Mouse (Mus musculus): ENCODE data around the gene Rgs1. TPM values are rescaled to one million over a fixed set of nuclear protein-coding genes. Genes with fewer than 3 reads are reported as not detected.

Rgs1 gene
- polyA plus RNA-seq (2015; fragmentation: Nextera tagmentation; extraction: Ambion mirVana): 0.14 and 0.17 TPM in 2 replicates

DNA sequence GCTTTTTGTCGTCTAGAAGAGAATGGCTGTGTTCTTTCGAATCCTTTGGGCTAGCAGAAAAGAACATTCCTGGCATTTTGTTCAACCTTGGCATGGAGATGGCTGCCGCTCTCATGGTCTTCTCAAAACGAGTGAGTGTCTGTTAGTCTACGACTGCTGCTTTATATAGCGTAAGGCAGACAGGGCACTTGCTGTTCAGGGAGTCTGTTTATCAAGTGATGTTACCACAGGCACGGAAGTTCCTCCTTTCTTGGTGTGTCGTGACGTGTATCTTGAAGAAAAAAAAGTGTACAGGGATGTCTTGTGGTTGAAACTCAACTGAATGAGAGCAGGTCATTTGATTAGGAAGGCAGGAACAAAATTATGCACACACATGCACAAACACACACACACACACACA, at the start of gene Rgs1:
Gene Rgs1, minus strand, starts transcription at position 320 of the 400 bp plus-strand sequence.
- 71% methylated on average over 9 of the region's 9 CpGs for WGBS
- Histone ChIP-seq H3K4me1 (no peaks in the 10 kb centered on the region), H3K4me2 (replicated peaks) (no peak within 1 kb of the TSS), H3K36me3 (no peaks in the 10 kb centered on the region), H3K4me3 (no peak within 1 kb of the TSS), H3K27me3 (no peaks in the 10 kb centered on the region), H3K9ac (no peak within 1 kb of the TSS), H3K27ac (no peak within 1 kb of the TSS), H3K9me3 (no peaks in the 10 kb centered on the region)
- ATAC-seq (ENCODE audit: low FRiP score, low read depth): no peak

DNA sequence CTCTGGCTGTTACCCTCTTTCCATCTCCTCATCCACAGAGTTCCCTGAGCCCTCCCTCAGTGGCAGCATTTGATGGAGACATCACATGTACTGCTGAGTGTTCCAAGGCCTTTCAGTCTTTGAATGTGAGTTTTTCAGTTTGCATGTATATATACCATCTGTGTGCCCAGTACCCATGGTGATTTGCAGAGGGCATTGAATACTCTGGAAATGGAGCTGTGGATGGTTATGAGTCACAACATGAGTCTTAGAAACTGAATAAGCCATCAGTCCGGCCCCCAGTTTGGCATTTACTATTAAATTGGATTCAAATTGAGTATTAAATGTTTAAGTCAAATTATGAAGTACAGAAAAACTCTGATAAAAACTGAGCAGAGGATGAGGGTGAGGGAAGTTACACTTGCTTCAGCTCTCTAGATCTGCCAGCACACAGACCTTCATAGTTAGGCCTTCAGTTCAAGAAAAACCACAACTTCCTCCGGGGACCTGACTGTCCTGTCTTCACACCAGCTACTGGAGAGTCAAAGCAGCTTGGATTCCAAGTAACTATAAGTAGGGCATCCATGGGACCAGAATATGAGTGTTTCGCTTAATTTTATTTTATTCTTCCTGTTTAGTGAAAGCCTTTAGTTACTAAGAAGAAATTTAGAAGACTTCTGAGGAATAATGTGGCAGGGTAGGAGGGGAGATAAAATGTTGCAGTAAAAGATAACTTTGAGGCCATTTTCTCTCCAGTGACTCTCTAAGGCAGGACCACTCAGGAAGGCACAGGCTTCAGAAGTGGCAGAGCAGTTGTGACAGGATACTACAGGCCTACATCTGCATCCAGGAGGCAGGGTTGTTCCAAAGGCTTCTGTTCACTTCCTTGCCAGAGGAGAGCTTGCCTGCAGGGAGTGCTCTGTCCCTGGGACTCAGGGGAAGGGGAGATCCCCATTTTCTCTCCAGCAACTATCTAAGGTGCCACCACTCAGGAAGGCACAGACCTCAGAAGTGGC, 34.3 kb upstream of the Rgs1 start:
- H3K9ac ChIP-seq: no peak overlapping the region
- no peaks in the 10 kb centered on the region for H3K27me3 ChIP-seq
- no peak overlapping the region for H3K27ac ChIP-seq
- H3K4me2 ChIP-seq (replicated peaks): no peak overlapping the region
- WGBS: 82% methylated on average over 3 of the region's 3 CpGs
- H3K9me3 ChIP-seq: no peaks in the 10 kb centered on the region; the same call in 1 of the 2 replicates
- no peak overlapping the region for H3K4me3 ChIP-seq
- H3K4me1 ChIP-seq: no peaks in the 10 kb centered on the region
- no peak for ATAC-seq (ENCODE audit: low FRiP score, low read depth)
- H3K36me3 ChIP-seq: no peaks in the 10 kb centered on the region

GRCm38 (mm10) chr1:144280056-144280455, 31.0 kb upstream of the Rgs1 start:
- no peaks in the 10 kb centered on the region for H3K4me1 ChIP-seq
- ATAC-seq (ENCODE audit: low FRiP score, low read depth): no peak
- H3K4me2 ChIP-seq (replicated peaks): no peak overlapping the region
- no peaks in the 10 kb centered on the region for H3K36me3 ChIP-seq
- H3K9me3 ChIP-seq: no peaks in the 10 kb centered on the region; the same call in 1 of the 2 replicates
- 77% methylated on average over 4 of the region's 4 CpGs for WGBS
- H3K27me3 ChIP-seq: no peaks in the 10 kb centered on the region
- H3K9ac ChIP-seq: no peak overlapping the region
- H3K27ac ChIP-seq: no peak overlapping the region
- H3K4me3 ChIP-seq: no peak overlapping the region

- 79% methylated on average over 2 of the region's 2 CpGs for WGBS
- no peaks in the 10 kb centered on the region for H3K9me3 ChIP-seq
- no peak overlapping the region for H3K27ac ChIP-seq
Observed at GRCm38 (mm10) chr1:144272991-144273390, 23.9 kb upstream of the Rgs1 start.

GRCm38 (mm10) chr1:144269112-144269511, 20.1 kb upstream of the Rgs1 start:
- H3K4me2 ChIP-seq (replicated peaks): no peak overlapping the region
- no peaks in the 10 kb centered on the region for H3K4me1 ChIP-seq
- WGBS: 86% methylated on average over 2 of the region's 2 CpGs
- H3K4me3 ChIP-seq: no peak overlapping the region
- no peaks in the 10 kb centered on the region for H3K9me3 ChIP-seq
- no peaks in the 10 kb centered on the region for H3K27me3 ChIP-seq
- no peak overlapping the region for H3K27ac ChIP-seq
- no peak overlapping the region for H3K9ac ChIP-seq
- no peaks in the 10 kb centered on the region for H3K36me3 ChIP-seq
- no peak for ATAC-seq (ENCODE audit: low FRiP score, low read depth)

More at GRCm38 (mm10) chr1:144272991-144273390, 23.9 kb upstream of the Rgs1 start:
- H3K4me3 ChIP-seq: no peak overlapping the region
- ATAC-seq (ENCODE audit: low FRiP score, low read depth): no peak
- H3K4me1 ChIP-seq: no peaks in the 10 kb centered on the region
- H3K4me2 ChIP-seq (replicated peaks): no peak overlapping the region
- H3K36me3 ChIP-seq: no peaks in the 10 kb centered on the region
- H3K27me3 ChIP-seq: no peaks in the 10 kb centered on the region
- no peak overlapping the region for H3K9ac ChIP-seq

DNA sequence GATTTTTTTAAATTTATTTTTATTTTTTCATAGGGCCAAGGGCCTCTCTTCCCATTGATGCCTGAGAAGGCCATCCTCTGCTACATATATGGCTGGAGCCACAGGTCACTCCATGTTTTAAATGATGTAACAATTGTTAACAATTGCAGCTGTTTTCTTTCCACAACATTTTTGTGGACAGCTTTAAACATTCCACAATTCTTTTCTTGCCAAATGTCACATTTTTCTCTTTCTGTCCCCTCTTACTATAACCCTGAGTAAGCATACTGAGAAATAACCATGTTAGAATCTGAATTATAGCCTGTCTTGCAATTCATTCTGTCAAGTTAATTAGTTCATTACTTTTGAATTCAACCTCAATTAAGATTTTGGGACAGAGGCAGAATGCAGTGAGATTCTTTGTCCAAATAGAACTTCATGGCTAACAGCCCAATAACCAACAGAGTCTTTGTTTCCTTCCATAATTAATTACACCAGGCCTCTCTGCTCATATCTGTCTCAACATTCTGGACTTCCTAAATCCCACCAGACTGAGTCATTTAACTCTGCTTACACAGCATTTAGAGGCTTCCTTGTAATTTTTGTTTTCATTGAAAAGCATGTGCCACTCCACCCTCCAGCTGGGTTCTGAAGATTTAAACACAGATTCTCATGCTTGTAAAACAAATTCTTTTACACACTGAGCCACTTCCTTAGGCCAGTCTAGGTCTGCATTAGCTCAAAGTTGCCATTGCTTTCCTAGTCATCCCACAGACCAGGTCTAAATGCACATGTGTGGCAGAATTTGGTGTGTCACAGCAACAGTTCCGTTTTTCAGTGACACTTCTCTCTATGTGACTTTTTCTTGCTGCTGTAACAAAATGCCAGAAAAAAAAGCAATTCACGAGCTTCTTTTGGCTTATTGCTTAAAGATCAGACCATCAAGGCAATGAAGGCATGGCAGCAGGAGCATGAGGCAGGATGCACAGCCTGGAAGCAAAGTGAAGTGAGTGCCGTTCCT, 18.7 kb upstream of the Rgs1 start:
- no peak overlapping the region for H3K4me3 ChIP-seq
- H3K27ac ChIP-seq: no peak overlapping the region
- no peaks in the 10 kb centered on the region for H3K27me3 ChIP-seq
- no peaks in the 10 kb centered on the region for H3K36me3 ChIP-seq
- H3K4me2 ChIP-seq (replicated peaks): no peak overlapping the region
- H3K9me3 ChIP-seq: no peaks in the 10 kb centered on the region
- no peak for ATAC-seq (ENCODE audit: low FRiP score, low read depth)
- no peak overlapping the region for H3K9ac ChIP-seq
- 56% methylated on average over 3 of the region's 3 CpGs for WGBS
- H3K4me1 ChIP-seq: no peaks in the 10 kb centered on the region

GRCm38 (mm10) chr1:144264000-144264399, 15.0 kb upstream of the Rgs1 start:
- Histone ChIP-seq H3K27ac (no peak overlapping the region), H3K36me3 (no peaks in the 10 kb centered on the region), H3K27me3 (no peaks in the 10 kb centered on the region), H3K9ac (no peak overlapping the region), H3K9me3 (no peaks in the 10 kb centered on the region), H3K4me2 (replicated peaks) (no peak overlapping the region), H3K4me1 (no peaks in the 10 kb centered on the region), H3K4me3 (no peak overlapping the region)
- WGBS: 87% methylated on average over 3 of the region's 3 CpGs
- ATAC-seq (ENCODE audit: low FRiP score, low read depth): no peak

DNA sequence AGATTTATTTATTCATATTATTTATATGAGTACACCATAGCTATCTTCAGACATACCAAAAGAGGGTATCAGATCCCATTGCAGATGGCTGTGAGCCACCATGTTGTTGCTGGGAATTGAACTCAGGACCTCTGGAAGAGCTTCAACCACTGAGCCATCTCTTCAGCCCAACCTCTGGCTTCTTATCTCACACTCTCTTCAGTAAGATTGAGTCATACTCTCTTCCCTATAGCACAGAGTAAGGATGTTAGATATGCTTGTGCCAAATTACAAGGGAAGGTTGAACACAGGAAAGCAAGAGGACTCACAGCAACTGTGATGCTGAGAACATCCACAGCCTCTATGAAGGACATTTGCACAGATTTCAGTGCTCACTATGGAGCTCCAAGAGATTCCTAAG, 13.0 kb upstream of the Rgs1 start:
- Histone ChIP-seq H3K9me3 (no peaks in the 10 kb centered on the region), H3K9ac (no peak overlapping the region), H3K4me1 (no peaks in the 10 kb centered on the region), H3K27me3 (no peaks in the 10 kb centered on the region), H3K27ac (no peak overlapping the region), H3K4me2 (replicated peaks) (no peak overlapping the region), H3K36me3 (no peaks in the 10 kb centered on the region), H3K4me3 (no peak overlapping the region)
- ATAC-seq (ENCODE audit: low FRiP score, low read depth): no peak

DNA sequence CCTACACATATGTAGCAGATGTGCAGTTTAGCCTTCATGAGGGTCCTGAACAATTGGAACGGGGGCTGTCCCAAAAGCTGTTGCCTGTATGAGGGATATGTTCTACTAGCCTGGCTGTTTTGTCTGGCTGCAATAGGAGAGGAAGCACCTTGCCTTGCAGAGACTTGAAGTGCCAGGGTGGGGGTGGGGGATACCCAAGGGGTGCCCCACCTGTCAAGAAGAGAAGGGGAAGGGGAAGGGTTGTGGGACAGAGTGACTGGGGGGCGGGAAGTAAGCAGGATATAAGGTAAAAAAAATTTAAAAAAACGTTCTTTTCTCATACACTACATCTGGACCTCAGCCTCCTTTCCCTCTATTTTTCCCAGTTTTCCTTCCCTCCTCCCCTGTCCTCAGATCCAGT, 9.7 kb upstream of the Rgs1 start:
- Histone ChIP-seq H3K27ac (no peak overlapping the region), H3K27me3 (no peaks in the 10 kb centered on the region), H3K4me3 (no peak overlapping the region), H3K4me1 (no peaks in the 10 kb centered on the region), H3K9ac (no peak overlapping the region), H3K9me3 (no peaks in the 10 kb centered on the region), H3K4me2 (replicated peaks) (no peak overlapping the region), H3K36me3 (no peaks in the 10 kb centered on the region)
- WGBS: 55% methylated on average over 3 of the region's 3 CpGs
- ATAC-seq (ENCODE audit: low FRiP score, low read depth): no peak

DNA sequence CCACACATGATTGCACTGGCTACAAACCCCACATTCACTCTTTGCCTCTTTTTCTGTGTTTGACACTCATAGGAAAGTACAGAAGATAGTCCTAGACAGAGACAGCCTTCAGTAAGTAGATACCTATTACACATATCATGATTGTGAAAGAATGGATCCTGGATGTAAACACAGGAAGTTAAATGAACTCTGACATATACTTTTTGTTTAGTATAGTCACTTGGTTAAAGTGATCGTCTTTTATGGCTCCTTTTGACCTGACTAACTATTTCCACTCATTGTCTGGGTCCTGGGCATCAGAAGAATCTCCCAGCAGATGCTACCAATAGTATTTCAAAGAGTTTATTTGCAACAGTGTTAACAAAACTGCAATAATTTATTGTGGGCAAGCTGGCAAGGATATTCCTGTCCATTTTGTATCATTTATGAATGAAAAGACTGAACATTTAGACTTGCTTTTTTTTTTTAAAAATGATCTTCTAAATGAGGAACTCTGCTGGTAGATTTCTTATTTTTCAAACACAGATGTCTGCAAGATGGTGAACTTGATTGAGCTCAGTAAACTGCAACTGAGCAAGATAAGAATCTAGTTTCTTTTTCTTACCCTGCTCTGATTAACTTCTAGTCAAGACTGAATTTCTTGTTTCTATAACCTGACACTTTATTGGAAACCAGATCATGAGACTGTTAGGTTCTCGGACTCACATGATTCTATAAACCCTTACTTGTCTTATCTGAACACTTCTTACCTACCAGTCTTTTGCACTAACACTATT, 7.7 kb upstream of the Rgs1 start:
- no peak overlapping the region for H3K4me2 ChIP-seq (replicated peaks)
- no peaks in the 10 kb centered on the region for H3K4me1 ChIP-seq
- H3K4me3 ChIP-seq: no peak overlapping the region
- no peak for ATAC-seq (ENCODE audit: low FRiP score, low read depth)
- no peaks in the 10 kb centered on the region for H3K9me3 ChIP-seq
- 70% methylated on average over 2 of the region's 2 CpGs for WGBS
- H3K27ac ChIP-seq: no peak overlapping the region
- no peaks in the 10 kb centered on the region for H3K27me3 ChIP-seq
- no peaks in the 10 kb centered on the region for H3K36me3 ChIP-seq
- no peak overlapping the region for H3K9ac ChIP-seq

DNA sequence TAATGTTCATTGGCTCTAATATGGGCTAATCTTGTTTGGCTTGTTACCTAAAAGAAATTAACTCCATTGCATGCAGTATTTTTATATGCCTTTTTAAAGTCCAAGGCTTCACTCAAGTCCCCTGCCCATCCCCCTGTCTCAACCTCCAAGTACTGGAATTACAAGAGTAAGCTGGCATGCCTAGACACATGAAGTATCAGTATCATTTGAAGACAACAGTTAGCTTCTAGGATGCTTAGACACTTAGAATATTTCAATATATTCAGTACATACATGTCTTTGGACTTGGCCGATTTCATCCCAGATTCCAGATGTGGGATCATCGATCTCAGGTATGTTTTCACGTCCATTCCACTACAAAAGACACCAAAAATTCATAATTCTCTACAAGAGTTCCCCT, 836 bp downstream of the Rgs1 start:
- Histone ChIP-seq H3K27me3 (no peaks in the 10 kb centered on the region), H3K4me2 (replicated peaks) (no peak overlapping the region), H3K4me1 (no peaks in the 10 kb centered on the region), H3K27ac (no peak overlapping the region), H3K9ac (no peak overlapping the region), H3K36me3 (no peaks in the 10 kb centered on the region), H3K9me3 (no peaks in the 10 kb centered on the region), H3K4me3 (no peak overlapping the region)
- ATAC-seq (ENCODE audit: low FRiP score, low read depth): no peak
- 87% methylated on average over 3 of the region's 3 CpGs for WGBS

Data from limb, embryonic 13.5 days (tissue).